Mouse (Mus musculus) thymus, postnatal 0 days (tissue): Measurements from ENCODE around the gene Mapkap1. TPM values are rescaled to one million over a fixed set of nuclear protein-coding genes. Genes with fewer than 3 reads are reported as not detected.

ENCODE experiments used
- DNase-seq: peaks from one replicate; pipeline ENCODE4 v3.0.0-alpha.2; 2015; ENCODE audit warnings: low spot score
- polyA plus RNA-seq: library from polyadenylated mRNA; unstranded; fragments of >200 nt; fragmentation: Nextera tagmentation; extraction: Ambion mirVana; gene quantifications from 2 replicates; pipeline ENCODE4 v1.2.1, GENCODE M21; 2015

The Mapkap1 gene
- 93.8 and 103 TPM in 2 replicates for polyA plus RNA-seq

GRCm38 (mm10) chr2:34406601-34407464 is at the start of gene Mapkap1:
Gene Mapkap1 (plus strand): TSS chr2:34406771.
- DNase-seq = peak; percentile 98

GRCm38 (mm10) chr2:34363678-34364077 is 42.9 kb upstream of the Mapkap1 start:
- DNase-seq = no peak

- no peak for DNase-seq
Measured at GRCm38 (mm10) chr2:34367024-34367423, 39.5 kb upstream of the Mapkap1 start.

- no peak for DNase-seq
Measured at GRCm38 (mm10) chr2:34368396-34368795, 38.2 kb upstream of the Mapkap1 start.

GRCm38 (mm10) chr2:34370349-34370724 is 36.2 kb upstream of the Mapkap1 start:
- no peak for DNase-seq

- DNase-seq = peak; percentile 16
Measured at GRCm38 (mm10) chr2:34370725-34371440, 35.7 kb upstream of the Mapkap1 start.

- DNase-seq = peak; percentile 59
Measured at GRCm38 (mm10) chr2:34371441-34372304, 34.9 kb upstream of the Mapkap1 start.

GRCm38 (mm10) chr2:34372305-34373301 is 34.0 kb upstream of the Mapkap1 start, which contains the start of gene Pbx3:
Gene Pbx3 (minus strand): TSS chr2:34373142.
- peak; percentile 94 for DNase-seq

- DNase-seq = no peak
Measured at GRCm38 (mm10) chr2:34373886-34374285, 32.7 kb upstream of the Mapkap1 start.

- DNase-seq = no peak
Measured at GRCm38 (mm10) chr2:34374349-34374748, 32.2 kb upstream of the Mapkap1 start.

GRCm38 (mm10) chr2:34378930-34379329 is 27.6 kb upstream of the Mapkap1 start:
- DNase-seq = no peak

GRCm38 (mm10) chr2:34399535-34399934 is 7.0 kb upstream of the Mapkap1 start:
- no peak for DNase-seq

- no peak for DNase-seq
Measured at GRCm38 (mm10) chr2:34407596-34407995, 1.0 kb downstream of the Mapkap1 start.

GRCm38 (mm10) chr2:34408341-34408740 is 1.8 kb downstream of the Mapkap1 start:
- no peak for DNase-seq

GRCm38 (mm10) chr2:34409741-34410340 is 3.3 kb downstream of the Mapkap1 start:
- no peak for DNase-seq

- no peak for DNase-seq
Measured at GRCm38 (mm10) chr2:34420256-34420655, 13.7 kb downstream of the Mapkap1 start.

GRCm38 (mm10) chr2:34424186-34424585 is 17.6 kb downstream of the Mapkap1 start:
- DNase-seq = no peak

- DNase-seq = no peak
Measured at GRCm38 (mm10) chr2:34425573-34426223, 19.1 kb downstream of the Mapkap1 start.

GRCm38 (mm10) chr2:34430663-34431062 is 24.1 kb downstream of the Mapkap1 start:
- DNase-seq = no peak
